Mouse (Mus musculus) liver, adult 2 months (tissue): ENCODE data around the gene Myo5c. TPM values are rescaled to one million over a fixed set of nuclear protein-coding genes. Genes with fewer than 3 reads are reported as not detected.

ENCODE experiments used
- DNase-seq: peaks from one replicate; pipeline ENCODE4 v3.0.0-alpha.2; 2011; ENCODE audit warnings: low read depth, low spot score; ENCODE audit errors: extremely low read depth
- H3K27ac ChIP-seq: fragments of 200-500 bp; replicated peaks from 2 replicates; pipeline ENCODE4 v1.5.1; 2012; ENCODE audit warnings: low read depth, mild to moderate bottlenecking, control low read depth, inconsistent platforms, low read length; ENCODE audit not compliant: insufficient read depth
- H3K27me3 ChIP-seq: fragments of 200-500 bp; 2 replicates; pipeline ENCODE4 v1.6.1; 2012; ENCODE audit warnings: mild to moderate bottlenecking, moderate library complexity, low read length, inconsistent platforms; ENCODE audit not compliant: control insufficient read depth, insufficient read depth
- H3K36me3 ChIP-seq: fragments of 200-500 bp; 2 replicates; pipeline ENCODE4 v1.6.1; 2012; ENCODE audit warnings: low read length, inconsistent platforms; ENCODE audit not compliant: control insufficient read depth, insufficient read depth
- H3K4me1 ChIP-seq: fragments of 200-500 bp; 2 replicates; pipeline ENCODE4 v1.6.1; 2011; ENCODE audit warnings: low read length; ENCODE audit not compliant: control insufficient read depth, insufficient read depth
- H3K4me3 ChIP-seq: fragments of 200-500 bp; 2 replicates; pipeline ENCODE4 v1.5.1; 2011; ENCODE audit warnings: low read depth, mild to moderate bottlenecking, control low read depth, low read length, moderate library complexity; ENCODE audit not compliant: insufficient read depth
- H3K79me2 ChIP-seq: fragments of 200-500 bp; 2 replicates; pipeline ENCODE4 v1.6.1; 2012; ENCODE audit warnings: inconsistent platforms, mild to moderate bottlenecking, low read length, moderate library complexity; ENCODE audit not compliant: control insufficient read depth, insufficient read depth
- H3K9ac ChIP-seq: fragments of 200-500 bp; 2 replicates; pipeline ENCODE4 v1.6.1; 2012; ENCODE audit warnings: low read depth, mild to moderate bottlenecking, control low read depth, inconsistent platforms, low read length
- CTCF ChIP-seq: fragments of 200-500 bp; IDR thresholded peaks from 2 replicates; pipeline ENCODE4 v1.5.1; 2011; ENCODE audit warnings: low read depth, low read length, control low read depth
- POLR2A ChIP-seq: fragments of 200-500 bp; IDR thresholded peaks from 2 replicates; pipeline ENCODE4 v1.6.1; 2011; ENCODE audit warnings: low read length, control low read depth; ENCODE audit not compliant: insufficient read depth; ENCODE audit errors: extremely low read depth
- WGBS: fragments of 180-500 bp; shearing (Covaris S2); methylation state at CpG from one replicate; pipeline ENCODE4 v1.1.7; 2018; 5-methylcytosine and 5-hydroxymethylcytosine counted together
- polyA plus RNA-seq: library from polyadenylated mRNA; depleted of rRNA; stranded (reverse); fragments of >200 nt; gene quantifications from 2 replicates; pipeline ENCODE4 v1.2.3, GENCODE M21; 2012
- total RNA-seq: library from RNA; depleted of rRNA; stranded (reverse); fragments of >200 nt; gene quantifications from 2 replicates; pipeline ENCODE4 v1.2.3, GENCODE M21; 2014

Myo5c gene
- total and polyA plus RNA-seq, 2 experiments: 0.12 to 0.18 TPM

GRCm38 (mm10) chr9:75313138-75313831, 81.5 kb downstream of the Myo5c start:
- Histone ChIP-seq H3K27me3 (no peaks in the 10 kb centered on the region), H3K79me2 (no peaks in the 10 kb centered on the region), H3K27ac (no peak overlapping the region), H3K4me3 (peak overlapping the region; percentile 73; the same call in 1 of the 2 replicates), H3K4me1 (peaks cover 2% of the 10 kb centered on the region; the same call in 1 of the 2 replicates), H3K9ac (no peak overlapping the region), H3K36me3 (no peaks in the 10 kb centered on the region)
- DNase-seq: no peak
- TF ChIP-seq POLR2A (no peak), CTCF (no peak)
- WGBS: 47% methylated on average over 11 of the region's 11 CpGs

GRCm38 (mm10) chr9:75313832-75314516, 82.2 kb downstream of the Myo5c start:
- Histone ChIP-seq H3K4me3 (peak overlapping the region; percentile 73), H3K27ac (no peak overlapping the region), H3K36me3 (no peaks in the 10 kb centered on the region), H3K27me3 (no peaks in the 10 kb centered on the region), H3K4me1 (peaks cover 2% of the 10 kb centered on the region; the same call in 1 of the 2 replicates), H3K79me2 (no peaks in the 10 kb centered on the region), H3K9ac (peak overlapping the region; percentile 59)
- 0 out of 2 replicates have a peak, but pooled peaks have one; percentile 31 for TF ChIP-seq POLR2A
- no peak for TF ChIP-seq CTCF
- under 1% methylated on average over 52 of the region's 52 CpGs for WGBS
- DNase-seq: no peak

- Histone ChIP-seq H3K4me1 (peaks cover 2% of the 10 kb centered on the region; the same call in 1 of the 2 replicates), H3K27ac (no peak overlapping the region), H3K27me3 (no peaks in the 10 kb centered on the region), H3K9ac (peak overlapping the region; percentile 59), H3K4me3 (peak overlapping the region; percentile 73), H3K36me3 (no peaks in the 10 kb centered on the region), H3K79me2 (no peaks in the 10 kb centered on the region)
- no peak for TF ChIP-seq POLR2A
- TF ChIP-seq CTCF: no peak
- DNase-seq: no peak
- 17% methylated on average over 22 of the region's 22 CpGs for WGBS
Observed at GRCm38 (mm10) chr9:75314517-75315105, 82.8 kb downstream of the Myo5c start.

- H3K27ac ChIP-seq: no peak overlapping the region
Observed at GRCm38 (mm10) chr9:75315238-75315637, 83.4 kb downstream of the Myo5c start.

GRCm38 (mm10) chr9:75316771-75317170, 85.0 kb downstream of the Myo5c start:
- Histone ChIP-seq H3K79me2 (no peaks in the 10 kb centered on the region), H3K27ac (no peak overlapping the region), H3K36me3 (no peaks in the 10 kb centered on the region), H3K4me3 (no peak overlapping the region), H3K9ac (no peak overlapping the region), H3K27me3 (no peaks in the 10 kb centered on the region), H3K4me1 (peaks cover 2% of the 10 kb centered on the region; the same call in 1 of the 2 replicates)
- WGBS: 91% methylated on average over 6 of the region's 6 CpGs
- no peak for TF ChIP-seq CTCF
- TF ChIP-seq POLR2A: no peak
- no peak for DNase-seq

More at GRCm38 (mm10) chr9:75315238-75315637, 83.4 kb downstream of the Myo5c start:
- peaks cover 2% of the 10 kb centered on the region; the same call in 1 of the 2 replicates for H3K4me1 ChIP-seq
- H3K79me2 ChIP-seq: no peaks in the 10 kb centered on the region
- TF ChIP-seq CTCF (no peak), POLR2A (no peak)
- no peak for DNase-seq
- H3K9ac ChIP-seq: no peak overlapping the region
- no peaks in the 10 kb centered on the region for H3K36me3 ChIP-seq
- H3K4me3 ChIP-seq: no peak overlapping the region
- 79% methylated on average over 3 of the region's 3 CpGs for WGBS
- H3K27me3 ChIP-seq: no peaks in the 10 kb centered on the region
